Mouse (Mus musculus): ENCODE results near the gene Ppp2r2c. TPM values are rescaled to one million over a fixed set of nuclear protein-coding genes. Genes with fewer than 3 reads are reported as not detected.

Ppp2r2c gene
- polyA plus RNA-seq, 1 experiment from 2014 or later = 0.19 TPM

DNA sequence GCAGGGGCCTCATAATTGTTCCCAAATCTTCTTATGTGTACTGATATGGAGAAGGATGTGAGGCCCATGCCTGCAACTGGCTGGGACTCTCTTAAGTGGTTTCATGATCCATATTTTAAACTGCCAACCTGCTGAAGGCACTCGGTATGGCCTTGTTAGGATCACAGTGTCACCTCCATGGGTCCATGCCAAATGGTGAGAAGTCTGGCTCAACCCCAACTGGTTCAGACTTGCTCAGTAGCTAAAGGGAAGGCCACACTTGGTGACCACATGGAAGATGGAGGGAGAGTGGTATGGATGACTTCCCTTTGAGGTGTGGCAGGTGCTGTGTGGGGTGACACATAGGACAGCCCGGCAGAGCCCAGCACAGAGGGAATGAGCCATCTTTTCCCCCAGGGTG lies 9.3 kb downstream of the Ppp2r2c start:
- Histone ChIP-seq H3K4me1 (ENCODE audit: control insufficient read depth, insufficient read depth, low read length) (no peaks in the 10 kb centered on the region), H3K27ac (ENCODE audit: low read depth, low read length) (no peak overlapping the region), H3K4me2 (no peak overlapping the region), H3K4me3 (ENCODE audit: low read depth, low read length) (no peak overlapping the region), H3K9me3 (replicated peaks; ENCODE audit: control insufficient read depth, low read length) (no peaks in the 10 kb centered on the region), H3K9ac (ENCODE audit: low read depth, low read length) (no peak overlapping the region), H3K36me3 (ENCODE audit: control insufficient read depth, insufficient read depth, low read length) (no peaks in the 10 kb centered on the region), H3K27me3 (ENCODE audit: control insufficient read depth, insufficient read depth, low read length) (peaks cover 25% of the 10 kb centered on the region)
- no peak for ATAC-seq (replicated peaks; ENCODE audit: insufficient number of reproducible peaks, low FRiP score, low TSS enrichment)
- 64% methylated on average over 2 of the region's 2 CpGs for WGBS (ENCODE audit: insufficient replicate concordance)

GRCm38 (mm10) chr5:36878801-36879200 lies 10.5 kb downstream of the Ppp2r2c start:
- H3K4me3 ChIP-seq (ENCODE audit: low read depth, low read length) = no peak overlapping the region
- H3K4me1 ChIP-seq (ENCODE audit: control insufficient read depth, insufficient read depth, low read length) = no peaks in the 10 kb centered on the region
- no peak for ATAC-seq (replicated peaks; ENCODE audit: insufficient number of reproducible peaks, low FRiP score, low TSS enrichment)
- no peak overlapping the region for H3K4me2 ChIP-seq
- H3K27ac ChIP-seq (ENCODE audit: low read depth, low read length) = no peak overlapping the region
- H3K9ac ChIP-seq (ENCODE audit: low read depth, low read length) = no peak overlapping the region
- peaks cover 18% of the 10 kb centered on the region; the same call in 1 of the 2 replicates for H3K27me3 ChIP-seq (ENCODE audit: control insufficient read depth, insufficient read depth, low read length)
- no peaks in the 10 kb centered on the region for H3K9me3 ChIP-seq (replicated peaks; ENCODE audit: control insufficient read depth, low read length)
- 71% methylated on average over 4 of the region's 4 CpGs for WGBS (ENCODE audit: insufficient replicate concordance)
- no peaks in the 10 kb centered on the region for H3K36me3 ChIP-seq (ENCODE audit: control insufficient read depth, insufficient read depth, low read length)

DNA sequence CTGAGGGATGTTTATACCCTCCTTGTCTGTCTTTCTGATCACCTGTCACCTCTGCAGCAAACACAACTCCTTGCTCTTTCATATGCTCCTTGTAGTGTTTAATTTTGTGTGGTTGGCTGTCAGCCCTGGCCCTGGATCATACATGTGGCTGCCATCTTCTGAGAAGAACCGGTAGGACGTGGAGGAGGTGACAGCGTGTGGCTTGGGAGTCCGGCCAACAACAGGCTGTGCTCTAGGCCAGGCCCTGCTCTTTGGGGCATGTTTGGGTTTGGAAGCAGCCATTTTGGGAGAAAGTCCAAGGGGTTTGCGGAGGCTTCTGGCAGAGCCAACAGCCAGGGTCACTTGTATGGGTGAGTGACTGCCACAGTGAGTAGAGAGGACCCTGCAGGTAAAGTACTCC lies 12.3 kb downstream of the Ppp2r2c start:
- no peak overlapping the region for H3K4me3 ChIP-seq (ENCODE audit: low read depth, low read length)
- no peaks in the 10 kb centered on the region for H3K4me1 ChIP-seq (ENCODE audit: control insufficient read depth, insufficient read depth, low read length)
- 0 out of 2 replicates have a peak, but pooled peaks cover 4% of the 10 kb centered on the region for H3K27me3 ChIP-seq (ENCODE audit: control insufficient read depth, insufficient read depth, low read length)
- ATAC-seq (replicated peaks; ENCODE audit: insufficient number of reproducible peaks, low FRiP score, low TSS enrichment) = no peak
- no peak overlapping the region for H3K4me2 ChIP-seq
- H3K9me3 ChIP-seq (replicated peaks; ENCODE audit: control insufficient read depth, low read length) = no peaks in the 10 kb centered on the region
- H3K36me3 ChIP-seq (ENCODE audit: control insufficient read depth, insufficient read depth, low read length) = no peaks in the 10 kb centered on the region
- WGBS (ENCODE audit: insufficient replicate concordance) = 88% methylated on average over 5 of the region's 5 CpGs
- no peak overlapping the region for H3K9ac ChIP-seq (ENCODE audit: low read depth, low read length)
- H3K27ac ChIP-seq (ENCODE audit: low read depth, low read length) = no peak overlapping the region

GRCm38 (mm10) chr5:36883516-36883915 lies 15.2 kb downstream of the Ppp2r2c start:
- no peak overlapping the region for H3K4me2 ChIP-seq
- no peaks in the 10 kb centered on the region for H3K36me3 ChIP-seq (ENCODE audit: control insufficient read depth, insufficient read depth, low read length)
- no peak overlapping the region for H3K9ac ChIP-seq (ENCODE audit: low read depth, low read length)
- WGBS (ENCODE audit: insufficient replicate concordance) = 84% methylated on average over 12 of the region's 12 CpGs
- ATAC-seq (replicated peaks; ENCODE audit: insufficient number of reproducible peaks, low FRiP score, low TSS enrichment) = no peak
- no peaks in the 10 kb centered on the region for H3K9me3 ChIP-seq (replicated peaks; ENCODE audit: control insufficient read depth, low read length)
- H3K27ac ChIP-seq (ENCODE audit: low read depth, low read length) = no peak overlapping the region
- H3K4me1 ChIP-seq (ENCODE audit: control insufficient read depth, insufficient read depth, low read length) = no peaks in the 10 kb centered on the region
- no peaks in the 10 kb centered on the region for H3K27me3 ChIP-seq (ENCODE audit: control insufficient read depth, insufficient read depth, low read length)
- no peak overlapping the region for H3K4me3 ChIP-seq (ENCODE audit: low read depth, low read length)

DNA sequence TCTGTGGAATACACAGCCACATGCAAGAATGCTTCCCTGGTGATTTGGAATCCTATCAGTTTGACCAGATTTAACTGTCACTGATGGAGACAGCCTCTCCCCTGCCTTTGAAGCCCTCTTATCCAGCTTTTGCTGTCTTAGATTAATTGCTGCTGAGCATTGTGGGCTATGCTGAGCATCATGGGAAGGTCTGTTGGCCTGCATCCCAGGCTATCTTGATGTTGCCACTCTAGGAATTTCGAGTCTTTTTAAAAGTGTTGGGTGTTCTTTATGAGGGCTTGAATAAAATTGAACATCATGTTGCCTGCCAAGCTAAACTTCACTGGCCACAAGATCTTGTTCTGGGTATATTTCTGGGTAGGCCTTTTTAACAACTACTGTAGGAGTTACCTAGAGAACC lies 16.8 kb downstream of the Ppp2r2c start:
- no peaks in the 10 kb centered on the region for H3K27me3 ChIP-seq (ENCODE audit: control insufficient read depth, insufficient read depth, low read length)
- ATAC-seq (replicated peaks; ENCODE audit: insufficient number of reproducible peaks, low FRiP score, low TSS enrichment) = no peak
- no peaks in the 10 kb centered on the region for H3K36me3 ChIP-seq (ENCODE audit: control insufficient read depth, insufficient read depth, low read length)
- no peak overlapping the region for H3K4me3 ChIP-seq (ENCODE audit: low read depth, low read length)
- no peaks in the 10 kb centered on the region for H3K9me3 ChIP-seq (replicated peaks; ENCODE audit: control insufficient read depth, low read length)
- H3K4me1 ChIP-seq (ENCODE audit: control insufficient read depth, insufficient read depth, low read length) = no peaks in the 10 kb centered on the region
- 57% methylated on average over 1 of the region's 1 CpGs for WGBS (ENCODE audit: insufficient replicate concordance)
- no peak overlapping the region for H3K27ac ChIP-seq (ENCODE audit: low read depth, low read length)
- no peak overlapping the region for H3K9ac ChIP-seq (ENCODE audit: low read depth, low read length)
- H3K4me2 ChIP-seq = no peak overlapping the region

GRCm38 (mm10) chr5:36885595-36885994 lies 17.3 kb downstream of the Ppp2r2c start:
- H3K4me1 ChIP-seq (ENCODE audit: control insufficient read depth, insufficient read depth, low read length) = no peaks in the 10 kb centered on the region
- no peak overlapping the region for H3K4me2 ChIP-seq
- H3K9me3 ChIP-seq (replicated peaks; ENCODE audit: control insufficient read depth, low read length) = no peaks in the 10 kb centered on the region
- ATAC-seq (replicated peaks; ENCODE audit: insufficient number of reproducible peaks, low FRiP score, low TSS enrichment) = no peak
- WGBS (ENCODE audit: insufficient replicate concordance) = 74% methylated on average over 5 of the region's 5 CpGs
- H3K27ac ChIP-seq (ENCODE audit: low read depth, low read length) = no peak overlapping the region
- H3K27me3 ChIP-seq (ENCODE audit: control insufficient read depth, insufficient read depth, low read length) = no peaks in the 10 kb centered on the region
- H3K4me3 ChIP-seq (ENCODE audit: low read depth, low read length) = no peak overlapping the region
- H3K9ac ChIP-seq (ENCODE audit: low read depth, low read length) = no peak overlapping the region
- no peaks in the 10 kb centered on the region for H3K36me3 ChIP-seq (ENCODE audit: control insufficient read depth, insufficient read depth, low read length)

DNA sequence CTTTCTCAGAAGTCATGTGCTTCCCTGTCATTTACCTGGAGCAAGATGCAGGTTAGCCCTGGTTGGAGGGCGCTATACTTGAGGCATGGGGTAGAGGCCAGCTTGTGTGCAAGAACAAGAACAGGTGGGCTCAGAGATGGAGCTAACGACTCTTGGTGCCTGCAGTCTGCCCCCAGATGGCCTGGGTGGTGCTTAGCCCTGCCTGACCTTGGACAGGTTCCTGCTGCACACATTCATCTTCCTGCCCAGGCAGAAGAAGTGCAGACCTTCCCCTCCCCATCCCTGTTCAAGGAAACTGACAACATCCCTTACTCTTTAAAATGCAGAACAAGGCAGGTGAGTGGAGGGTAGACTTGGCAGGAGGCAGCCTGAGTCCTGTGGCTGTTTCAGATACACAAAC lies 18.0 kb downstream of the Ppp2r2c start:
- peaks cover 3% of the 10 kb centered on the region; the same call in 1 of the 2 replicates for H3K4me1 ChIP-seq (ENCODE audit: control insufficient read depth, insufficient read depth, low read length)
- H3K4me2 ChIP-seq = no peak overlapping the region
- H3K9me3 ChIP-seq (replicated peaks; ENCODE audit: control insufficient read depth, low read length) = no peaks in the 10 kb centered on the region
- H3K36me3 ChIP-seq (ENCODE audit: control insufficient read depth, insufficient read depth, low read length) = no peaks in the 10 kb centered on the region
- no peak for ATAC-seq (replicated peaks; ENCODE audit: insufficient number of reproducible peaks, low FRiP score, low TSS enrichment)
- WGBS (ENCODE audit: insufficient replicate concordance) = 62% methylated on average over 2 of the region's 2 CpGs
- no peak overlapping the region for H3K27ac ChIP-seq (ENCODE audit: low read depth, low read length)
- H3K9ac ChIP-seq (ENCODE audit: low read depth, low read length) = no peak overlapping the region
- no peak overlapping the region for H3K4me3 ChIP-seq (ENCODE audit: low read depth, low read length)
- no peaks in the 10 kb centered on the region for H3K27me3 ChIP-seq (ENCODE audit: control insufficient read depth, insufficient read depth, low read length)

GRCm38 (mm10) chr5:36886852-36887283 lies 18.6 kb downstream of the Ppp2r2c start:
- ATAC-seq (replicated peaks; ENCODE audit: insufficient number of reproducible peaks, low FRiP score, low TSS enrichment) = no peak
- WGBS (ENCODE audit: insufficient replicate concordance) = 67% methylated on average over 7 of the region's 7 CpGs
- H3K27me3 ChIP-seq (ENCODE audit: control insufficient read depth, insufficient read depth, low read length) = no peaks in the 10 kb centered on the region
- no peaks in the 10 kb centered on the region for H3K36me3 ChIP-seq (ENCODE audit: control insufficient read depth, insufficient read depth, low read length)
- H3K27ac ChIP-seq (ENCODE audit: low read depth, low read length) = no peak overlapping the region
- H3K4me2 ChIP-seq = no peak overlapping the region
- no peaks in the 10 kb centered on the region for H3K9me3 ChIP-seq (replicated peaks; ENCODE audit: control insufficient read depth, low read length)
- H3K9ac ChIP-seq (ENCODE audit: low read depth, low read length) = no peak overlapping the region
- H3K4me3 ChIP-seq (ENCODE audit: low read depth, low read length) = no peak overlapping the region
- peaks cover 7% of the 10 kb centered on the region for H3K4me1 ChIP-seq (ENCODE audit: control insufficient read depth, insufficient read depth, low read length)

DNA sequence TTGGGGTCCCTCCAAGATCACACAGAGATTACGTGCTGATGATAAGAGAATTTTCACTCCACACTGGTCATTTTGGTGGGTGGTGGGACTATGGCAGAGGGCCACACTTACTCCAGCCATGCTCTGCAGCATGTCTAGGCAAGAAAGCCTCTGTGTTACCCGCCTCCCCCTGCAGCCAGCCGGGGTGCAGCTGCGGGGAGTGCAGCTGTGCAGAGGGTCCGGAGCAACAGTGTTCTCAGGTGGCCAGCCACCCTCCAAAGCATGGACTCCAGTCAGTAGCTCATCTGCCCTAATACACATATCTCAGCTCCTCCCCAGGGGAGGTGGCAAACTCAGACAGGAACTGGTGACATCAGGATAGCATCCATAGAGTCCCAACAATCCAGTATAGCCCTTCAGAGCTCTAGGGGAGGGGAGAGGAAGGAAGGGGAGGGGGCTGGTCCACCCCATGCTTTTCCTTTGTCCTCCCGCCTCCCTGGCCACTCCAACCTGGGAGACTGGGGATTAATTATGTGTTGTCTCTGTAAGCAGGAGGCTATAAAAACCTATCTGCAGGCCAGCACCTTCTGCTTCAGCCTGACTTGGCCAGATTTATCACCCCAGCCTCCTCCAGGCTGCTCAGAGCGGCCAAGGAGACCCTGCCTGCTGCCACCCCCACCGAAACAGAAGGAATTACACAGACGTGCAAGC lies 19.1 kb downstream of the Ppp2r2c start:
- Histone ChIP-seq H3K36me3 (ENCODE audit: control insufficient read depth, insufficient read depth, low read length) (no peaks in the 10 kb centered on the region), H3K9me3 (replicated peaks; ENCODE audit: control insufficient read depth, low read length) (no peaks in the 10 kb centered on the region), H3K4me2 (no peak overlapping the region), H3K27ac (ENCODE audit: low read depth, low read length) (no peak overlapping the region), H3K9ac (ENCODE audit: low read depth, low read length) (no peak overlapping the region), H3K27me3 (ENCODE audit: control insufficient read depth, insufficient read depth, low read length) (no peaks in the 10 kb centered on the region), H3K4me1 (ENCODE audit: control insufficient read depth, insufficient read depth, low read length) (peaks cover 12% of the 10 kb centered on the region), H3K4me3 (ENCODE audit: low read depth, low read length) (no peak overlapping the region)
- 41% methylated on average over 9 of the region's 9 CpGs for WGBS (ENCODE audit: insufficient replicate concordance)
- ATAC-seq (replicated peaks; ENCODE audit: insufficient number of reproducible peaks, low FRiP score, low TSS enrichment) = 0 out of 2 replicates have a peak, but pooled peaks have one; percentile 27

Measured in heart, embryonic 11.5 days (tissue).